Mouse (Mus musculus) inflammation-experienced regulatory T-cells, adult 6 months (primary cell): ENCODE measurements around the gene Eif2b2. TPM values are rescaled to one million over a fixed set of nuclear protein-coding genes. Genes with fewer than 3 reads are reported as not detected.

ENCODE experiments used
- ATAC-seq: one replicate; pipeline ENCODE4 v1.8.0; 2017
- polyA plus RNA-seq, 3 experiments: library from polyadenylated mRNA; unstranded; fragments of 100-300 nt; shearing (Covaris generic); gene quantifications; one replicate each; pipeline ENCODE4 v1.2.1; 2017

Eif2b2 gene
- polyA plus RNA-seq, 3 experiments from 2014 or later, result 66.0 to 86.7 (median 71.7) TPM

GRCm38 (mm10) chr12:85194623-85195018 is 24.7 kb upstream of the Eif2b2 start:
- ATAC-seq, result no peak

DNA sequence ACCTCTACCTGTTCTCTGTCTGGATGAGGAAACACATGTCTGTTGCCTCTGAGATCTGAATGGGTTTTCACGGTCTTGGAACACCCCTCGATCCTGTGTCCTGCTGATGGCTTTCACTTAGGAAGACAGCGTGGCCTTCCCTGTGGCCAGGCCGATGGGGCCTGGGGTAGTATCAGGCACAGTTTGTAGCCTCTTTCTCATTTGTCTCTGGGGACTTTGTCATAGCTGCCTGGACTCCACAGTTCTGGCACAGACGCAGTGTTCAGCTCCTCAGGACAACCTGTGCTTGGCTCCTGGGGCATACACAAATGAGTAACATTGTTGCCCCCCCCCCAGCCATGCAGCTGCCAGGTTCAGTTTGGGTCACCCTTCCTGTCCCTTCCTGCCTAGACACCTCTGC is 24.2 kb upstream of the Eif2b2 start:
- ATAC-seq, result no peak

GRCm38 (mm10) chr12:85196191-85196590 is 23.1 kb upstream of the Eif2b2 start:
- ATAC-seq, result no peak

DNA sequence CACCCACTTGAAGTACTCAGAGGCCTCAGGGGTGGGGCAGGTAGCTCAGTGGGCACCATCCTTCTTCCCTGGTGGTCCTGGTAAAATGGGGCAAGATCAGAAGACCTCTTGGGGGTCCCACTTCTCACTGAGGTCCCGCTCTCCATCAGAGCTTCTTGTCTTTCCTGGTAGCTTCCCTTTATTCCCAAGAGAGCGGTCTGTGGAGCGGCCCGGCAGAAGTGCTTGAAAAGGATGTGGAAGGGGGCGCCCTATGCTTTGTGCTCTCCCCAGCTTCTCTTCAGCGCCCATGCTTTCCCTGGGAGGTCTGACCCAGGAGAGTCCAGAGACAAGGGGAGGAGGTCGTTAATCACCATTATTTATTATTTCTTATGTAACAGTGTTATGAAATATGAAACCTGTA is 21.9 kb upstream of the Eif2b2 start:
- no peak for ATAC-seq

DNA sequence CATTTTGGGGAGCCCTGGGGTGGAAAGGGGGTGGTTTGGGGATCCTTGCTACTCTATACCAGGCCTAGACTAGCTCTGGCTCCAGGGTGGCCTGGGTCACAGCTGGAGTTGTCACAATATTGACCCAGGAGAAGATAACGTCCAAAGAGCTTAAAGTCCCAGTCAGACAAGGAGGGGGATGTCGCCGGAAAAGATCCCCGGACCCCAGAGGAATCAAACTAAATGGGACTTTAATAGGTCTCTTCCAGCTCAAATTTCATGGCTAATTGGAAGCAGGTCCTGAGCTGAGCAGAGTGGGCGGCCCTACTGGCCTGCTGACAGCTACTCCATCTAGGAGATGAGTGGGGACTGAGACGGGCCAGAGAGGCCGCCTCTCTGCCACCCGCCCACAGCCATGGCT is 21.3 kb upstream of the Eif2b2 start:
- ATAC-seq, result no peak

DNA sequence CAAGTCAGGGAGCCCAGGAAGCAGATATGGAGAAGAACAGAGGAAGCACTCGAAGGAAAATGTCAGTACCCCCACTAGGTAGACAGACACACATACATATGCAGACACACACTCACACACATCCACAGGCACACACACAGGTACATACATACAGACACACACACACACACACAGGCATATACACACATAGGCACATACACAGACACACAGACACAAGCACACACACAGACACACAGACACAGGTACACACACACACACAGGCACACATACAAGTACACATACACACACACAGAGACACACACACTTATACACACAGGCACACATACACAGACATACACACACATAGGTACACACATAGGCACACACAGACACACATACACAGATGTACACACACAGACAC is 19.3 kb upstream of the Eif2b2 start:
- no peak for ATAC-seq

DNA sequence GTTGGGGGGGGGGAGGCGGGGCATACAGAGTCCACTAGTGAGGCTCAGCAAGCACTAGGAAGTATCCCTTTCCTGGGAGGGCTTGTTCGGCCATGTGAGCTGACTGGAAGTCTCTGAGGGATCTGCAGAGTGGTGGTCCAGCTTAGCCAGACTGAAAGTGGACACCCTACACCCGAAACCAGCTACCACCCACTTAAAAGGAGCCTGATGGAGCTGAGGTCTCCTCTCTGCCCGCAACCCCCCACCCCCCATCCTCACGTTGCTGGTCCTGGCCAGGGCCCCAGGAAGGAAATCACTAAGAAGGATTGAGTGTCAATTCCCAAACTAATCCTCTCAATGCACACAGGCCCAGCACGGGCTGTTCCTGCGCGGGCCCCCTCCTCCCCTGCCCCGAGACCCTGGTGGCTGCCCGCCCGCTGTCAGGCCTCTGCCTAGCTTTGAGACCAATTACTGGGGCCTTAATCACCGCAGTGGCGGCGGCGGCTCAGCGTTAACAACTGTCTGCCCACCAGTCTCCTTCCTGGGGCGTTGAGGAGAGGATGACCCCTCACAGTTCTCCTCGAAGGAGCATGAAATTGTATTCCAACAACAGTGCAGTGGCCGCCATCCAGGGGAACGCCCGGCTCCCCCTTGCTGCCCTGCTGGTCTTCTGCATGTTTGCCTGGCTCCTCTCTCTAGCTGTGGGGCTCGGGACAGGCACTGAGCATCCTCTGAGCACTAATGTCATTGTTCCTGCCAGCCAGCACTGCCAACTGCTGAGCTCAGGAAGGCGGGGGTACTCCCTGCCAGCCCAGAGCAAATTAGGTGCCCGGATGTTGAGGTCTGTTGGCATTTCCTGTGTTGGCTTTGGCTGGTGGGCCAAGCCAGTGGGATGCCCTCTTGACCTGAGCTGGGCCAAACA is 18.1 kb upstream of the Eif2b2 start:
- no peak for ATAC-seq

- no peak for ATAC-seq
These were observed 17.5 kb upstream of the Eif2b2 start for GRCm38 (mm10) chr12:85201830-85202147.

DNA sequence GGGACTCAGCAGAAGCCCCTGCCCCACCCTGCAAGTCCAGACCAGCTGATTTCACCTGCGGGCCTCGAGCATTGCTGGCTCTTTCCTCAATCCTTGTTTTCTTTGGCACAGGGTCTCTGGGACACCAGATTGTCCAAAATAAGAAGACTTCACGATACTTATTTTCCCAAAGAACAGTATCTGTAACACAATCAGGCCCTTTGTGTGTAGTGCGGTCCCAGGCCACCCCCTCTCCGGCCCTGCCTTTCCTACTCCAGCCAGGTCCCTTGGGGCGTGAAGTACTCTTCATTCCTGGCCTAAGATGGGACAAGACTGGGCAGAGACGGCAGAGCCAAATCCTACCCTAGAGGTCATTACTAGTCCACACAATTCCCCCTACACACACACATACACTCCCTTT is 17.1 kb upstream of the Eif2b2 start:
- ATAC-seq, result no peak

GRCm38 (mm10) chr12:85203699-85204098 is 15.6 kb upstream of the Eif2b2 start:
- ATAC-seq, result no peak

GRCm38 (mm10) chr12:85204105-85204504 is 15.2 kb upstream of the Eif2b2 start:
- no peak for ATAC-seq

DNA sequence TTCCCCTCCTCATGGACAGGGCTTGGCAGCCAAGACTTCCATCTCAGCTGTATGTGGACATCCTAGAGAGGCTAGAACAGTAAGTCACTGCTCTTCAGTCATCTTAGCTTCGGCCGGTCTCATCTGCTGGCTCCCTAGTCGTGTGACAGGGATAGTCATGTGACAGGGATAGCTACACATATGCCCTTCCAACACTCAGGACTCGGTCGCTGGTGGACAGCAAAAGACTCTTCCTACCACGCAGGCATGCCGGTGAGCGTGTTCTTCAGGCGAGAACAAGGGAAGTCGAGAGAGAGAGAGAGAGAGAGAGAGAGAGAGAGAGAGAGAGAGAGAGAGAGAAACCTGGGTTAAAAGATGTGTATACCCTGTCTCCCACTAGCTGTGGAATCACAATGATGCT is 13.9 kb upstream of the Eif2b2 start:
- no peak for ATAC-seq

DNA sequence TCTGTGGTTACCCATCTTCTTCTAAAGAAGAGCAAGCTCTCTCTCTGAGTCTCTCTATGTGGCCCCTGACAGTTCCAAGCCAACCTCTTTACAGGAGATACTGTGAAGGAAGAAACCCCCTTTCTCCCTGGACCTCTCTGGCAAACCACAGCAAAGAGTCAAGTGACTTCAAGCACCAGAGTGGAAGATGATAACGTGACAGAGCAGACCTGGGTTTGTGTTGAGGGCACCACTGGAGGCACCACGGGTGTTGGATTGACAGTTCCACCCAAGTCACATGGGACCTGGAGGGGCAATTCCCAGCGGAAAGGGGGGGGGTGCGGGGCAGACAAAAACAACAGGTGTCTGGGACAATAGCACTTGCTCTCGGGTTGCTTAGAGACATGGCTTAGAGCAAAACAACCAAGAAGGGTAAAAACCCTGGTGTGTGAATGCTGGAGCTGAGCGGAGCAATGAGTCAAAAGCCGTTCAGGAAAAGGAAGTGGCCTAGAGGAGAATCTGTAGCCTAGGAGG is 10.5 kb upstream of the Eif2b2 start:
- ATAC-seq, result no peak

- no peak for ATAC-seq
These were observed 4.2 kb upstream of the Eif2b2 start for GRCm38 (mm10) chr12:85215031-85215430.

DNA sequence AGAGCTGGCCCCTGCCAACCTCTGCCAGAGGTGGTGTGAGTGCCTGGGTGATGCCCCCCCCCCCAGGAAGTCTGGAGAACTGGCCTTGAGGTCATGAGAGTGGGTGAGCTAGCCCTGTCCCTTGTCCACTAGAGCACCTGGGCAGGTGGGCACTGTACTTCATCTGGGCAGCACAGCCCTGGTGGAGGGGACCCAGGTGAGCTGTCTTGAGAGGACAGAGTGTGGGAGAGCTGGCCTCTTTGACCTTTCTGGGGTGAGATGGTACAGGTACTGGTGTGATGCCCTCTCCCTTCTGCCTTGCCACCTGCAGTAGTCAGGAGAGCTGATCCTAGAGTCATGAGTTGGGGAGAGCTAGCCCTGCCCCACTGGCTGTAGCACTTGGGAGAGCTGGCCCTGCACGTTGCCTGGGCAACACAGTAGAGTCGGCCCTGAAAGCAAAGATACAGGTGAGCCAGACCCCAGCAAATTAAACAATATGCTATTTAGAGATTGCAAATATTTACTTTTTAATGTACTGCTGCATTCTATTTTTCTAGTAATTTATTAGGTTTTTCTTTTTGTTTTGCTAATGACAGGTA is 1.5 kb upstream of the Eif2b2 start:
- no peak for ATAC-seq

GRCm38 (mm10) chr12:85219905-85220290 is 617 bp downstream of the Eif2b2 start:
- peak; percentile 12 for ATAC-seq

DNA sequence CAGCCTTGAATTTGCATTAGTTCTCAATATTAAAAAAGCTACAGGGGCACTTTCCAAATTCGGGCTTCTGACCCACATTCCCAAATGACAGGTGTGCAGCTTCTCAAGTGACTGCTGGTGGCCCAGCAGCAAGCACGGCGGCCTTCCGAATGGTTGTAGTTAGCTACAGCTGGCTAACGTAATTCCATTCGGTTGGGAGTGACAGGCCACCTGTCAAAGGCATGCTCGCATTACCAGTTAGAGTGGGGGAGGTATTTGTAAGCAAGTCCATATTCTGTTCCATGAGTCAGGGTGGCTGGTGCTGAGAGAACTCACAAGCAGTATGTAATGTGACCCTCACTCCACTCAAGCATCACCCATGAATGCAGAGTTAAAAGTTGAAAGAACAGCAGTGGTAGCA is 7.9 kb downstream of the Eif2b2 start:
- ATAC-seq, result no peak

GRCm38 (mm10) chr12:85227876-85228599 is 8.8 kb downstream of the Eif2b2 start:
- no peak for ATAC-seq

DNA sequence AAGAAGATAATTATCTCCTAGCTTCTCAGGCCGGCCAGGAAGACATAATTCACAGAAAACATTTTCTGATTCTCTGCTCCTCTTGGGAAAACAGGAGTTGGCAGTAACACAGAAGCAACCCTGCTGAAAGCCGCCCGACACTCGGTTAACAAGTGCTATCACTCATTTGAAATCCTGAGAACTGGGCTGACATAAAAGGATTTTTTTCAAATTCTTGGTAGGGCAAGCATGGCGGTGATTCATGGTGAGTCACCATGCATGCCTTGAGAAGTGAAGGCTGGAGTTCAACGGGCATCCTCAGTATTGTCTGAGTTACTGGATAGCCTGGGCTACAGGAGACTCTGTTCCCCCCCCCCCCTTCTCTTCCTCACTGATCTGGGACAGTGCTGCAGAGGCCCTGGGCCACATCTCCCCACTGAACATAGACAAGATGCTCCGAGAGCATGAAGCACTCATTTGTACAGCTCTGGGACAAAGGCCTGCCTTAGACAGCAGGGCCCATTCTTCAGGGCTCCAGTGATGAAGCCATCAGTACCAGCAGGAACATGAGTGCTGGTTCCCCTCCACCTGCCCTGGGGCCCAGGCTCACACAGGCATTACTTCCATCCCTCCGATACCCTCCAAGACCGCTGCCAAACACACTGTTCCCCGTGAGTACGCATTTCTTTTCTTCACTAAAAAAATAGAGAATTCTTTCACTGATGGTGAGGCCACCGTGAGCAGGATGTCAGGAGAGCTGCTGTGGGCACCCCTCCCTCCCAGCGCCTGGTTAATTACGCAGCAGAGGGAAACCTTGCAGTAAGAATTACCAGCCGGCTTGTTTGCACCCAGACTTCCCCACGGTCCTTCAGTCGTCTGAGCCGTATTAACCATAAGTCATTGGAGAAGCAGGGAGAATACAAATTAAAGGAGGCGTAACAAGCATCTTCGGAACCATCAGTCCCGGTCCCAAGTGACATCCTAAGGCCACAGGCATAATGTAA is 14.4 kb downstream of the Eif2b2 start:
- no peak for ATAC-seq

- no peak for ATAC-seq
These were observed 18.3 kb downstream of the Eif2b2 start for GRCm38 (mm10) chr12:85237553-85237952.

- no peak for ATAC-seq
These were observed 32.8 kb downstream of the Eif2b2 start for GRCm38 (mm10) chr12:85252083-85252482.

GRCm38 (mm10) chr12:85256074-85256751 is 36.9 kb downstream of the Eif2b2 start:
- ATAC-seq, result no peak
